Mouse (Mus musculus): ENCODE data around the gene Rnasel. TPM values are rescaled to one million over a fixed set of nuclear protein-coding genes. Genes with fewer than 3 reads are reported as not detected.

Rnasel gene
- polyA plus RNA-seq, 1 experiment from 2014 or later = 7.7 TPM

DNA sequence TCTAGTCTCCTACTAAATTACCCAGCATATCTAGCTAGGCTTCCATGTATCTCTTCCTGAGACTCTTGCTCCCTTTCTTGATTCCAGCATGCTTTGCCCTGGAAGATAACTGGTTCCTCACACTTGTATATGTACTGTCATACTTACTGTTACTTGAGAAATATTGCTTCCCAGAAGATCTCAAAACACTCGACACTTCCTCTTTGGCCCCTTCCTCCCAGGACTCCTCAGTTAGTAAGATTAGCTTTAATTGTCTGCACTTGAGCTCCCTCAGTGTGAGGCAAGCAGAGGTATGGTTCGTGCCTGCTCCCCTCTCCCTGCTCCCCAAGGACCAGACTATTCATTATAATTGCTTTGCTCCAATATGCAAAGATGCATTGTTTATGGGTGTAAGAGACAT lies 41.5 kb downstream of the Rnasel start:
- WGBS = 73% methylated on average over 2 of the region's 2 CpGs
- Histone ChIP-seq H3K4me3 (no peak overlapping the region), H3K4me1 (no peaks in the 10 kb centered on the region)

DNA sequence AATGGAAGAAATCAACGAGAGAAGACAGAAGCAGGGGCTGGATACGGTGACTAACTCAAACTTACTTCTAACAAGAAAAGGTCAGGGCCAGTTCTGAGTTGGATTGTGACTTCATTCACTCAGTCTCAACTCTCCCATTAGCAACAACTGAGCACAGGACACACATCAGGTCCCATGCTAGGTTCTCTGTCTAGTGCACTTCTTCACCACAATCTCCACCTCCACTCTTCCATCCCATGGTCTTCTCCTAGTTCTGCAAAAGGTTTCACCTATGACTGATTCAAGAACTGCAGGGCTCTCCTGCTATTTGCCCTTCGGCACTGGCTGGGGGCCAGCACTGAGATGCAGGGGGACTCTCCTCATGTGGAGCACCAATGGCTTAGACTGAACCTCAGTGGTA lies 45.0 kb downstream of the Rnasel start:
- H3K9me3 ChIP-seq = no peaks in the 10 kb centered on the region
- H3K4me3 ChIP-seq = no peak overlapping the region
- DNase-seq (ENCODE audit: extremely low spot score, low spot score) = no peak
- 88% methylated on average over 3 of the region's 3 CpGs for WGBS
- no peaks in the 10 kb centered on the region for H3K36me3 ChIP-seq (replicated peaks)
- H3K4me1 ChIP-seq = no peaks in the 10 kb centered on the region
- no peaks in the 10 kb centered on the region for H3K27me3 ChIP-seq (ENCODE audit: poor library complexity, severe bottlenecking)
- no peak overlapping the region for H3K27ac ChIP-seq

More for the DNA sequence above, 41.5 kb downstream of the Rnasel start:
- Histone ChIP-seq H3K9me3 (no peaks in the 10 kb centered on the region), H3K36me3 (replicated peaks) (no peaks in the 10 kb centered on the region), H3K27me3 (ENCODE audit: poor library complexity, severe bottlenecking) (no peaks in the 10 kb centered on the region), H3K27ac (no peak overlapping the region)
- no peak for DNase-seq (ENCODE audit: extremely low spot score, low spot score)

DNA sequence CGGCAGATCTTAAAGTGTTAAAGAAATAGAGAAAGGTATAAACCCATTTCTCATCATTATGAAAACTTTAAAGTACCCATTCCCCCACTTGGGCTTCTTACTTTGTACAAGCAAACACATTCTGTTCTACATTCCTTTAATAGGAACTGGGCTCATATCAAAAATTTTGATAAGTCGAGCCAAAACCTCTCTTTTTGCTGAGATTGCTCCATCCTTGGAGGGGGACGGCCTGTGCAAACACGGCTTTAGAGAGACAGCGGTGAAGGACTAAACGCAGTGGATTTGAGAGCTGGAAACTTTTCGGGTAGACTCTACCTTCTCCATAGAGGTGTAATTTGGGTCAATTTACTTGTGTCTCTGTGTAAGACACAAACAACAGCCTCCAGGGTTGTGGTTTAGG lies 53.5 kb downstream of the Rnasel start:
- 81% methylated on average over 7 of the region's 7 CpGs for WGBS
- DNase-seq (ENCODE audit: extremely low spot score, low spot score) = no peak
- Histone ChIP-seq H3K27ac (no peak overlapping the region), H3K9me3 (no peaks in the 10 kb centered on the region), H3K4me1 (peaks cover 12% of the 10 kb centered on the region), H3K27me3 (ENCODE audit: poor library complexity, severe bottlenecking) (no peaks in the 10 kb centered on the region), H3K4me3 (no peak overlapping the region), H3K36me3 (replicated peaks) (no peaks in the 10 kb centered on the region)

DNA sequence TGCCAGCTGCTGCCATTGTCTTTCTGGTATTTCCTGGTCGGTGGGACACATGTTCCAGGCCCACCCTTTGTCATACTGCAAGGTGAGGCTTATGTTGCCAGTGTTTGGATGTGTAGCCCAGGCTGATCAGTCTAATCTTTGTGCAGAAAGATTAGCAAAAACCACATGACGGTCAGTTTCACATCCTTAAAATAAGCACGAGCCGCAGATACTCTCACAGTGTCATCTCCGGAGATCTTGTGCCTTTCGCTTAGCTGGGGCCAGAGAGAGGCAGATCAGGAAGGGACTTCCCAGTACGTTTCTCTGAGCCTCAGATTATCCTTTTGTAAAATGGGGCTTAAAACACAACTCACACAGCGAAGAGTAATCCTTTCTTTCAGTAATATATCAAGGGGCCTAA lies 54.3 kb downstream of the Rnasel start:
- H3K27ac ChIP-seq = 0 out of 2 replicates have a peak overlapping the region, but pooled peaks have one; percentile 4
- no peaks in the 10 kb centered on the region for H3K36me3 ChIP-seq (replicated peaks)
- no peaks in the 10 kb centered on the region for H3K27me3 ChIP-seq (ENCODE audit: poor library complexity, severe bottlenecking)
- no peaks in the 10 kb centered on the region for H3K9me3 ChIP-seq
- WGBS = 60% methylated on average over 8 of the region's 8 CpGs
- peaks cover 12% of the 10 kb centered on the region for H3K4me1 ChIP-seq
- no peak for DNase-seq (ENCODE audit: extremely low spot score, low spot score)
- no peak overlapping the region for H3K4me3 ChIP-seq

DNA sequence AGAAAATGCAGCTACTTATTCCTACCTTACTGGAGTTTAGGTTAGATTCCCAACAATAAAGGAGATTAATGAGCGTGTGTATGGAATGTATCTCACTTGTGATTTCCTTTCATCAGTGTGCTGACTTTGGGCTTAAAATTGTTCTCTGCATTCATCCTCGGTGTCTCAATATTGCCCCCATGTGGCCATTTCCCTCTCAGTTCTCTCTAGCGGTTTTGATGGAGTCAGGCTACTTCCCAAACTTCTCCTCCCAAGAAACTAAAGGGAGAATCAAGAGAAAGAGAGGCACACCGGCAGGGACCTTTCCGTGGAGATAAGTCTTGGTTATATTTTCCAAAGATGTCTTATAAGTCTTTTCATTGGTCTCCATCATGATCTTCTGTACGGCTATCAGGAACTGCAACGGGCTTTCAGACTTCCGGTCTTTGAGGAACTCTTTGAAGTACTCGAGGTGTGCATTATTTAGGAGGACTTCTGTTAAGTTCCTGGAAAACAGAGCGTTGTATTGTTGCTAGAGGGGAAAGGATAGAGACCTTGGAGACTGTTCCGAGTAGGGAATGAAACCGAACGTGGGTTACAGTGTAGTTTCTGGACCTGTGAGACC lies 58.3 kb downstream of the Rnasel start:
- peak; percentile 39 for DNase-seq (ENCODE audit: extremely low spot score, low spot score)
- no peaks in the 10 kb centered on the region for H3K36me3 ChIP-seq (replicated peaks)
- H3K27me3 ChIP-seq (ENCODE audit: poor library complexity, severe bottlenecking) = no peaks in the 10 kb centered on the region
- H3K9me3 ChIP-seq = no peaks in the 10 kb centered on the region
- WGBS = 57% methylated on average over 13 of the region's 13 CpGs
- H3K27ac ChIP-seq = no peak overlapping the region
- H3K4me3 ChIP-seq = no peak overlapping the region
- peaks cover 12% of the 10 kb centered on the region for H3K4me1 ChIP-seq

Other genes starting within 250 kb of the Rnasel start
- gene Npl, start 199.4 kb upstream of the Rnasel start, polyA plus RNA-seq (2016; fragmentation: Nextera tagmentation; extraction: Ambion mirVana) = 13.3 and 13.5 TPM in 2 replicates
- 9.1 and 9.6 TPM in 2 replicates for gene Rgs8, start 96.4 kb upstream of the Rnasel start, polyA plus RNA-seq (2016; fragmentation: Nextera tagmentation; extraction: Ambion mirVana)
- gene Rgs16, start 9.1 kb upstream of the Rnasel start, polyA plus RNA-seq (2016; fragmentation: Nextera tagmentation; extraction: Ambion mirVana) = 26.2 and 31.0 TPM in 2 replicates
- not detected in 2 replicates for gene Rgsl1, start 94.7 kb downstream of the Rnasel start, polyA plus RNA-seq (2016; fragmentation: Nextera tagmentation; extraction: Ambion mirVana)
- gene Teddm1b, start 124.9 kb downstream of the Rnasel start, polyA plus RNA-seq (2016; fragmentation: Nextera tagmentation; extraction: Ambion mirVana) = 0.60 and 0.61 TPM in 2 replicates
- gene Teddm1a, start 142.3 kb downstream of the Rnasel start, polyA plus RNA-seq (2016; fragmentation: Nextera tagmentation; extraction: Ambion mirVana) = not detected in 2 replicates
- 129 and 136 TPM in 2 replicates for gene Glul, start 150.5 kb downstream of the Rnasel start, polyA plus RNA-seq (2016; fragmentation: Nextera tagmentation; extraction: Ambion mirVana)
- gene Teddm2, start 150.8 kb downstream of the Rnasel start, polyA plus RNA-seq (2016; fragmentation: Nextera tagmentation; extraction: Ambion mirVana) = 0.33 and 0.39 TPM in 2 replicates